Mouse (Mus musculus) liver, adult (tissue): ENCODE results near the gene Btbd35f25.
"Not testable (repeated sequence)": the region's sequence is repeated elsewhere in the genome, so short reads cannot be mapped to it uniquely, and the experiment has no call there.

ENCODE experiments used
- GATA4 ChIP-seq: IDR thresholded peaks from 2 replicates; pipeline ENCODE4 v1.6.1; 2014; ENCODE audit warnings: mild to moderate bottlenecking, low read length; ENCODE audit not compliant: insufficient replicate concordance

Btbd35f25 gene

DNA sequence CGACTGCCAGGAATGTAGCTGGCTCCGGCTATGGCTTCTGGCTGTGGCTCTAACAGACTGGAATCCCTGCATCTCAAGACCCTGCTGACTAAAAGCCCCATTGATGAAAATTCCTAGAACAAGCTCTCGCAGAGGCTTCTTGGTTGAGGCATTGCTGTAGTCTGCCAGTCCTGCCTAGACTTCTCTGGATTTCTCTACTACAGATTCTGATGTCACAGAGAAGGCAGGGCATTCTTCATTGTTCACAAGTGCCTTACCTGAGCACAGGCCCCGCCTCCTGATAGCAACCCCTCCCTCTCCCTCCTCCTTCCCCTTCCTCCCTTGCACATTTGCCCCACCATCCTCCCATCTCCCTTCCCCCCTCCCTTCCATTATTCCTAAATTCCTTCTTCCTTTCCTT is at the start of gene Btbd35f25:
Btbd35f25 (minus strand) TSS at position 101 of the 400 bp plus-strand sequence.
- TF ChIP-seq GATA4 = not testable (repeated sequence)

DNA sequence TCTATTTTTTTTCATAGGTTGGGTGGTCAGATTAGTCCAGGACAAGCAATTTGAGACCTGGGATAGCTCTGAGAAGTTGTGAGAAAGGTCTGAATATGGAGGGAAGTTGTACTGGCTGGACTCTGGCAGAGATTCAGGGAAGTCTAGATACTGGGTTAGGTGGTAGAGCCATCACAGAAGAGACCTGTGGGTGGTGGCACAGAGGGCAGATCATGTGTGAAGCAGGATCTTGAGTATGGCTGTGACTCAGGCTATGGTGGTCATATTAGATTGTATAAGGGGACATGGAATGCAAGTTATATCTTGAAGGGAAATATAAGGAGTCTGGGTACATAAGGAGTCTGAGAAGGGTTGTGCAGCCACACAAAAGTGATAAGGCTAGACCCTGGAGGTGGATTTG is 49.3 kb upstream of the Btbd35f25 start:
- TF ChIP-seq GATA4 = no peak

DNA sequence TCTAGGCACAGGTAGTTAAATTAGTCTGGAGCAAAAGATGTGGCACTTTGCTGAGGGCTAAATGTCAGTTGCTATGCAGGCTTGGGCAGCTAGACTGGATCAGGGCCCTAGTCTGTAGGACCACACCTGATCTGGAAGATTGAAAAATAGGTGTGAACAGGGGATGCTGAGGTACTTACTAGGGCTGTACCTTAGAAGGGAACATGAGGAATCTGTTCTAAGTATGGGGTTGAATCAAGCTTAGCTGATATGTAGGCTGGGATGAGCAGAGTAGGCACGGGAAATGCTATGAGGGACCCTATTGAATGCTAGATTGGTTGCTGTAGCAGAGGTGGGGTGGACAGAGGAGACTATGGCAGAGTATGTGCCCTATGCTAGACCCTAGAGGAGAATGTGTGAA is 47.0 kb upstream of the Btbd35f25 start:
- no peak for TF ChIP-seq GATA4

DNA sequence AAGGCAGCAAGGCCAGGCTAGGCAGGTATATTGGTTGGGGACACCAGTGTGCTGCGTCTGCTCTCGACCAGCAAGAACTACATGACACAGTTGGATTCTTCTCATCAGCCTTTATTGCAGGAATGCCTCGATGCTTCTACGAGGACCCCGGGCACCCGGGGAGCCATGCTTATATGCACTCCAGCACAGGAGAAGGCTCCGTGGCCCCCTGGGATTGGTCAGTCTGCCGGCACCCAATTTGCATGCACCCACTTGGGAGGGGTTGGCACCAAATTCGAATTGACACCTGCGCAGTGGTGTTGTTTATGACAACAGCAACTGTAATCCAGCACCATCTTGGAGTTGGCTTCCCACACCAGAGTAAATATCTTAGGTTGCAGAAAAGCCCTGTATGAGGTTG is 28.1 kb upstream of the Btbd35f25 start:
- no peak for TF ChIP-seq GATA4

DNA sequence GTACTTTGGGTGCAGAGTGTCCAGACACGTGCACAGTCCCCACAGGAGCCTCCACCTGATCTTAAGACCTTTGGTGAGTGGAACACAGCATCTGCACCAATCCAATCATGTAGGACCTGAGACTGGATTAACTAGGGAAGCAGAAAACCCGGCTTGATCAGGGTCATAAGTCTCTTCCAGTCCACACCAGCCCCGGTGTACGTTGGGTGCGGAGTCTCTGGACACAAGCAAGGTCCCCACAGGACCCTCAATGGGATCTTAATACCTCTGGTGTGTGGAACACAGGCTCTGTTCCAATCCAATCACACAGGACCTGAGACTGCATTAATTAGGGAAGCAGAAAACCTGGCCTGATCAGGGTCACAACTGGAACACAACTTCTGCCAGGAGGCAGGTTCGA is 20.0 kb upstream of the Btbd35f25 start:
- TF ChIP-seq GATA4 = no peak
